Mouse (Mus musculus): ENCODE results near the gene Pi4ka. TPM values are rescaled to one million over a fixed set of nuclear protein-coding genes. Genes with fewer than 3 reads are reported as not detected.

The Pi4ka gene
- polyA plus RNA-seq, 1 experiment: 45.2 TPM

- no peaks in the 10 kb centered on the region for H3K27me3 ChIP-seq (ENCODE audit: control insufficient read depth, insufficient read depth, low read length, poor library complexity, severe bottlenecking)
- H3K36me3 ChIP-seq (ENCODE audit: control insufficient read depth, insufficient read depth, low read length, poor library complexity, severe bottlenecking): no peaks in the 10 kb centered on the region
- no peaks in the 10 kb centered on the region for H3K9me3 ChIP-seq (replicated peaks; ENCODE audit: control insufficient read depth, insufficient read depth, low read length, poor library complexity, severe bottlenecking)
- no peaks in the 10 kb centered on the region for H3K4me1 ChIP-seq (ENCODE audit: control insufficient read depth, insufficient read depth, low read length)
- TF ChIP-seq EP300 (IDR thresholded peaks at IDR 0.05; ENCODE audit: insufficient read depth, low read depth, low read length) (no peak), POLR2A (IDR thresholded peaks at IDR 0.05; ENCODE audit: insufficient read depth, low read length) (no peak), CTCF (IDR thresholded peaks at IDR 0.05; ENCODE audit: low read depth, low read length) (no peak)
- no peak overlapping the region for H3K27ac ChIP-seq (ENCODE audit: insufficient read depth, low read length)
- H3K9ac ChIP-seq (ENCODE audit: low read depth, poor library complexity, severe bottlenecking): no peak overlapping the region
- no peak overlapping the region for H3K4me3 ChIP-seq (ENCODE audit: low read depth, low read length)
Measured at GRCm38 (mm10) chr16:17341847-17342246, 64.3 kb downstream of the Pi4ka start.

GRCm38 (mm10) chr16:17340705-17341104, 65.4 kb downstream of the Pi4ka start:
- H3K27me3 ChIP-seq (ENCODE audit: control insufficient read depth, insufficient read depth, low read length, poor library complexity, severe bottlenecking): no peaks in the 10 kb centered on the region
- H3K27ac ChIP-seq (ENCODE audit: insufficient read depth, low read length): no peak overlapping the region
- no peaks in the 10 kb centered on the region for H3K36me3 ChIP-seq (ENCODE audit: control insufficient read depth, insufficient read depth, low read length, poor library complexity, severe bottlenecking)
- TF ChIP-seq CTCF (IDR thresholded peaks at IDR 0.05; ENCODE audit: low read depth, low read length): no peak
- TF ChIP-seq POLR2A (IDR thresholded peaks at IDR 0.05; ENCODE audit: insufficient read depth, low read length): no peak
- no peak for TF ChIP-seq EP300 (IDR thresholded peaks at IDR 0.05; ENCODE audit: insufficient read depth, low read depth, low read length)
- no peak overlapping the region for H3K9ac ChIP-seq (ENCODE audit: low read depth, poor library complexity, severe bottlenecking)
- H3K4me3 ChIP-seq (ENCODE audit: low read depth, low read length): no peak overlapping the region
- H3K4me1 ChIP-seq (ENCODE audit: control insufficient read depth, insufficient read depth, low read length): no peaks in the 10 kb centered on the region
- no peaks in the 10 kb centered on the region for H3K9me3 ChIP-seq (replicated peaks; ENCODE audit: control insufficient read depth, insufficient read depth, low read length, poor library complexity, severe bottlenecking)

GRCm38 (mm10) chr16:17339701-17340100, 66.4 kb downstream of the Pi4ka start:
- TF ChIP-seq CTCF (IDR thresholded peaks at IDR 0.05; ENCODE audit: low read depth, low read length): no peak
- TF ChIP-seq POLR2A (IDR thresholded peaks at IDR 0.05; ENCODE audit: insufficient read depth, low read length): no peak
- TF ChIP-seq EP300 (IDR thresholded peaks at IDR 0.05; ENCODE audit: insufficient read depth, low read depth, low read length): no peak

GRCm38 (mm10) chr16:17336089-17336488, 70.0 kb downstream of the Pi4ka start:
- Histone ChIP-seq H3K4me1 (ENCODE audit: control insufficient read depth, insufficient read depth, low read length) (no peaks in the 10 kb centered on the region), H3K27me3 (ENCODE audit: control insufficient read depth, insufficient read depth, low read length, poor library complexity, severe bottlenecking) (no peaks in the 10 kb centered on the region), H3K4me3 (ENCODE audit: low read depth, low read length) (no peak overlapping the region), H3K36me3 (ENCODE audit: control insufficient read depth, insufficient read depth, low read length, poor library complexity, severe bottlenecking) (no peaks in the 10 kb centered on the region), H3K27ac (ENCODE audit: insufficient read depth, low read length) (no peak overlapping the region), H3K9ac (ENCODE audit: low read depth, poor library complexity, severe bottlenecking) (no peak overlapping the region), H3K9me3 (replicated peaks; ENCODE audit: control insufficient read depth, insufficient read depth, low read length, poor library complexity, severe bottlenecking) (no peaks in the 10 kb centered on the region)
- TF ChIP-seq POLR2A (IDR thresholded peaks at IDR 0.05; ENCODE audit: insufficient read depth, low read length): no peak
- no peak for TF ChIP-seq EP300 (IDR thresholded peaks at IDR 0.05; ENCODE audit: insufficient read depth, low read depth, low read length)

More at GRCm38 (mm10) chr16:17339701-17340100, 66.4 kb downstream of the Pi4ka start:
- no peak overlapping the region for H3K27ac ChIP-seq (ENCODE audit: insufficient read depth, low read length)
- no peak overlapping the region for H3K9ac ChIP-seq (ENCODE audit: low read depth, poor library complexity, severe bottlenecking)
- H3K4me1 ChIP-seq (ENCODE audit: control insufficient read depth, insufficient read depth, low read length): no peaks in the 10 kb centered on the region
- H3K9me3 ChIP-seq (replicated peaks; ENCODE audit: control insufficient read depth, insufficient read depth, low read length, poor library complexity, severe bottlenecking): no peaks in the 10 kb centered on the region
- H3K36me3 ChIP-seq (ENCODE audit: control insufficient read depth, insufficient read depth, low read length, poor library complexity, severe bottlenecking): no peaks in the 10 kb centered on the region
- no peak overlapping the region for H3K4me3 ChIP-seq (ENCODE audit: low read depth, low read length)
- H3K27me3 ChIP-seq (ENCODE audit: control insufficient read depth, insufficient read depth, low read length, poor library complexity, severe bottlenecking): no peaks in the 10 kb centered on the region

- TF ChIP-seq CTCF (IDR thresholded peaks at IDR 0.05; ENCODE audit: low read depth, low read length) (no peak), POLR2A (IDR thresholded peaks at IDR 0.05; ENCODE audit: insufficient read depth, low read length) (no peak), EP300 (IDR thresholded peaks at IDR 0.05; ENCODE audit: insufficient read depth, low read depth, low read length) (no peak)
- no peaks in the 10 kb centered on the region for H3K36me3 ChIP-seq (ENCODE audit: control insufficient read depth, insufficient read depth, low read length, poor library complexity, severe bottlenecking)
- no peaks in the 10 kb centered on the region for H3K4me1 ChIP-seq (ENCODE audit: control insufficient read depth, insufficient read depth, low read length)
- H3K9ac ChIP-seq (ENCODE audit: low read depth, poor library complexity, severe bottlenecking): no peak overlapping the region
- no peaks in the 10 kb centered on the region for H3K27me3 ChIP-seq (ENCODE audit: control insufficient read depth, insufficient read depth, low read length, poor library complexity, severe bottlenecking)
- H3K27ac ChIP-seq (ENCODE audit: insufficient read depth, low read length): no peak overlapping the region
- H3K4me3 ChIP-seq (ENCODE audit: low read depth, low read length): no peak overlapping the region
- H3K9me3 ChIP-seq (replicated peaks; ENCODE audit: control insufficient read depth, insufficient read depth, low read length, poor library complexity, severe bottlenecking): no peaks in the 10 kb centered on the region
Measured at GRCm38 (mm10) chr16:17334574-17334973, 71.5 kb downstream of the Pi4ka start.

- Histone ChIP-seq H3K9ac (ENCODE audit: low read depth, poor library complexity, severe bottlenecking) (no peak overlapping the region), H3K4me1 (ENCODE audit: control insufficient read depth, insufficient read depth, low read length) (no peaks in the 10 kb centered on the region), H3K4me3 (ENCODE audit: low read depth, low read length) (no peak overlapping the region), H3K9me3 (replicated peaks; ENCODE audit: control insufficient read depth, insufficient read depth, low read length, poor library complexity, severe bottlenecking) (no peaks in the 10 kb centered on the region), H3K27ac (ENCODE audit: insufficient read depth, low read length) (no peak overlapping the region), H3K36me3 (ENCODE audit: control insufficient read depth, insufficient read depth, low read length, poor library complexity, severe bottlenecking) (no peaks in the 10 kb centered on the region), H3K27me3 (ENCODE audit: control insufficient read depth, insufficient read depth, low read length, poor library complexity, severe bottlenecking) (no peaks in the 10 kb centered on the region)
- TF ChIP-seq EP300 (IDR thresholded peaks at IDR 0.05; ENCODE audit: insufficient read depth, low read depth, low read length): no peak
Measured at GRCm38 (mm10) chr16:17331855-17332254, 74.3 kb downstream of the Pi4ka start.
